Mouse (Mus musculus) midbrain, embryonic 10.5 days (tissue): Measurements from ENCODE around the gene Ints3. TPM values are rescaled to one million over a fixed set of nuclear protein-coding genes. Genes with fewer than 3 reads are reported as not detected.

Experiments used
- DNase-seq: peaks from one replicate; pipeline ENCODE4 v3.0.0-alpha.2; 2017; ENCODE audit warnings: low spot score
- H3K27ac ChIP-seq: fragments of 300-500 bp; sonication (generic); replicated peaks from 2 replicates; pipeline ENCODE4 v1.5.1; 2016; ENCODE audit warnings: mild to moderate bottlenecking
- H3K27me3 ChIP-seq: fragments of 300-500 bp; sonication (generic); 2 replicates; pipeline ENCODE4 v1.6.1; 2016; ENCODE audit warnings: low read depth, mild to moderate bottlenecking; ENCODE audit not compliant: poor library complexity, severe bottlenecking
- H3K36me3 ChIP-seq: fragments of 300-500 bp; sonication (generic); 2 replicates; pipeline ENCODE4 v1.6.1; 2016; ENCODE audit warnings: mild to moderate bottlenecking, moderate library complexity
- H3K4me1 ChIP-seq: fragments of 300-500 bp; sonication (generic); 2 replicates; pipeline ENCODE4 v1.6.1; 2016
- H3K4me3 ChIP-seq: fragments of 300-500 bp; sonication (generic); 2 replicates; pipeline ENCODE4 v1.5.1; 2016; ENCODE audit warnings: mild to moderate bottlenecking, moderate library complexity
- H3K9me3 ChIP-seq: fragments of 300-500 bp; sonication (generic); replicated peaks from 2 replicates; pipeline ENCODE4 v1.6.1; 2016; ENCODE audit warnings: mild to moderate bottlenecking
- WGBS: fragments of 180-500 bp; shearing (Covaris S2); methylation state at CpG from one replicate; pipeline ENCODE4 v1.1.7; 2016; 5-methylcytosine and 5-hydroxymethylcytosine counted together
- polyA plus RNA-seq: library from polyadenylated mRNA; unstranded; fragments of >200 nt; fragmentation: Nextera tagmentation; extraction: Ambion mirVana; gene quantifications from 2 replicates; pipeline ENCODE4 v1.2.1, GENCODE M21; 2016

The Ints3 gene
- polyA plus RNA-seq, 1 experiment from 2014 or later: 36.9 TPM

GRCm38 (mm10) chr3:90404609-90405008 lies 28.8 kb downstream of the Ints3 start:
- peaks cover 100% of the 10 kb centered on the region for H3K36me3 ChIP-seq
- no peaks in the 10 kb centered on the region for H3K9me3 ChIP-seq

GRCm38 (mm10) chr3:90404121-90404520 lies 29.3 kb downstream of the Ints3 start:
- Histone ChIP-seq H3K36me3 (peaks cover 100% of the 10 kb centered on the region), H3K4me1 (no peaks in the 10 kb centered on the region), H3K27ac (no peak overlapping the region), H3K9me3 (no peaks in the 10 kb centered on the region), H3K27me3 (no peaks in the 10 kb centered on the region), H3K4me3 (no peak overlapping the region)
- WGBS: 94% methylated on average over 3 of the region's 3 CpGs
- DNase-seq: no peak

More at GRCm38 (mm10) chr3:90404609-90405008, 28.8 kb downstream of the Ints3 start:
- H3K4me3 ChIP-seq: no peak overlapping the region
- no peaks in the 10 kb centered on the region for H3K4me1 ChIP-seq
- no peak for DNase-seq
- no peak overlapping the region for H3K27ac ChIP-seq
- 93% methylated on average over 4 of the region's 4 CpGs for WGBS
- no peaks in the 10 kb centered on the region for H3K27me3 ChIP-seq

GRCm38 (mm10) chr3:90400993-90401392 lies 32.4 kb downstream of the Ints3 start:
- Histone ChIP-seq H3K9me3 (no peaks in the 10 kb centered on the region), H3K27ac (no peak overlapping the region), H3K4me3 (no peak overlapping the region), H3K27me3 (no peaks in the 10 kb centered on the region), H3K36me3 (peaks cover 98% of the 10 kb centered on the region), H3K4me1 (no peaks in the 10 kb centered on the region)
- 85% methylated on average over 4 of the region's 4 CpGs for WGBS
- DNase-seq: no peak

GRCm38 (mm10) chr3:90395629-90396028 lies 37.8 kb downstream of the Ints3 start:
- 92% methylated on average over 3 of the region's 3 CpGs for WGBS
- no peaks in the 10 kb centered on the region for H3K9me3 ChIP-seq
- H3K36me3 ChIP-seq: peaks cover 98% of the 10 kb centered on the region

GRCm38 (mm10) chr3:90392661-90393060 lies 40.8 kb downstream of the Ints3 start:
- Histone ChIP-seq H3K4me1 (peaks cover 33% of the 10 kb centered on the region), H3K27ac (no peak overlapping the region), H3K9me3 (no peaks in the 10 kb centered on the region), H3K27me3 (peaks cover 24% of the 10 kb centered on the region), H3K36me3 (peaks cover 78% of the 10 kb centered on the region), H3K4me3 (no peak overlapping the region)
- DNase-seq: no peak
- 89% methylated on average over 3 of the region's 3 CpGs for WGBS

More at GRCm38 (mm10) chr3:90395629-90396028, 37.8 kb downstream of the Ints3 start:
- Histone ChIP-seq H3K27ac (no peak overlapping the region), H3K4me3 (no peak overlapping the region), H3K27me3 (peaks cover 11% of the 10 kb centered on the region; the same call in 1 of the 2 replicates), H3K4me1 (peaks cover 5% of the 10 kb centered on the region)
- DNase-seq: no peak

GRCm38 (mm10) chr3:90391941-90392340 lies 41.5 kb downstream of the Ints3 start:
- Histone ChIP-seq H3K4me3 (no peak overlapping the region), H3K27me3 (peaks cover 27% of the 10 kb centered on the region), H3K4me1 (peaks cover 37% of the 10 kb centered on the region), H3K36me3 (peaks cover 78% of the 10 kb centered on the region), H3K27ac (no peak overlapping the region), H3K9me3 (no peaks in the 10 kb centered on the region)
- no peak for DNase-seq
- 89% methylated on average over 8 of the region's 8 CpGs for WGBS

- DNase-seq: no peak
- Histone ChIP-seq H3K4me1 (peaks cover 37% of the 10 kb centered on the region), H3K27ac (no peak overlapping the region), H3K27me3 (peaks cover 27% of the 10 kb centered on the region), H3K9me3 (no peaks in the 10 kb centered on the region), H3K4me3 (no peak overlapping the region), H3K36me3 (peaks cover 78% of the 10 kb centered on the region)
- 77% methylated on average over 4 of the region's 4 CpGs for WGBS
Measured at GRCm38 (mm10) chr3:90391004-90391403, 42.4 kb downstream of the Ints3 start.

GRCm38 (mm10) chr3:90389511-90390490 lies 43.6 kb downstream of the Ints3 start, which contains the start of gene Slc27a3:
Gene Slc27a3, minus strand, starts transcription at chr3:90389938.
- H3K27me3 ChIP-seq: peaks cover 27% of the 10 kb centered on the region
- H3K36me3 ChIP-seq: peaks cover 78% of the 10 kb centered on the region
- no peaks in the 10 kb centered on the region for H3K9me3 ChIP-seq
- DNase-seq: peak; percentile 81
- peaks cover 40% of the 10 kb centered on the region for H3K4me1 ChIP-seq
- peak within 1 kb of the TSS; percentile 73 for H3K4me3 ChIP-seq
- 2% methylated on average over 55 of the region's 55 CpGs for WGBS
- peak within 1 kb of the TSS; percentile 90 for H3K27ac ChIP-seq

- Histone ChIP-seq H3K9me3 (no peaks in the 10 kb centered on the region), H3K27ac (peak overlapping the region; percentile 90), H3K36me3 (peaks cover 72% of the 10 kb centered on the region), H3K4me3 (peak overlapping the region; percentile 73), H3K4me1 (peaks cover 43% of the 10 kb centered on the region), H3K27me3 (peaks cover 27% of the 10 kb centered on the region)
- DNase-seq: no peak
- WGBS: 3% methylated on average over 52 of the region's 53 CpGs
Measured at GRCm38 (mm10) chr3:90388726-90389510, 44.5 kb downstream of the Ints3 start.

GRCm38 (mm10) chr3:90388192-90388591 lies 45.2 kb downstream of the Ints3 start:
- Histone ChIP-seq H3K9me3 (no peaks in the 10 kb centered on the region), H3K36me3 (peaks cover 65% of the 10 kb centered on the region), H3K27ac (no peak overlapping the region), H3K4me1 (peaks cover 43% of the 10 kb centered on the region), H3K4me3 (peak overlapping the region; percentile 73), H3K27me3 (peaks cover 27% of the 10 kb centered on the region)
- 89% methylated on average over 4 of the region's 4 CpGs for WGBS
- no peak for DNase-seq

- Histone ChIP-seq H3K9me3 (no peaks in the 10 kb centered on the region), H3K27me3 (peaks cover 27% of the 10 kb centered on the region), H3K4me1 (peaks cover 43% of the 10 kb centered on the region), H3K36me3 (peaks cover 58% of the 10 kb centered on the region), H3K27ac (no peak overlapping the region), H3K4me3 (no peak overlapping the region)
- WGBS: 83% methylated on average over 11 of the region's 11 CpGs
- DNase-seq: no peak
Measured at GRCm38 (mm10) chr3:90387483-90387882, 45.9 kb downstream of the Ints3 start.

- no peak for DNase-seq
Measured at GRCm38 (mm10) chr3:90386817-90387216, 46.6 kb downstream of the Ints3 start.

More at GRCm38 (mm10) chr3:90386817-90387216, 46.6 kb downstream of the Ints3 start:
- Histone ChIP-seq H3K36me3 (peaks cover 51% of the 10 kb centered on the region), H3K27ac (no peak overlapping the region), H3K9me3 (no peaks in the 10 kb centered on the region), H3K27me3 (peaks cover 26% of the 10 kb centered on the region), H3K4me3 (no peak overlapping the region), H3K4me1 (peaks cover 43% of the 10 kb centered on the region)
- WGBS: 94% methylated on average over 10 of the region's 10 CpGs
